Mouse (Mus musculus) embryonic fibroblast, embryonic 13.5 days (primary cell): ENCODE measurements at regions not wholly inside any gene's neighbourhood (a gene's known extent, or its start where the extent isn't known, plus 50 kb on each side); places are given as distances from the start of the nearest gene placed in this dataset.

Source experiments
- CTCF ChIP-seq: IDR thresholded peaks from 2 replicates; pipeline ENCODE4 v1.5.1; 2011; ENCODE audit warnings: mild to moderate bottlenecking, control low read depth, low read length, moderate library complexity, borderline replicate concordance; ENCODE audit not compliant: insufficient read depth
- POLR2A ChIP-seq: IDR thresholded peaks from 2 replicates; pipeline ENCODE4 v1.6.1; 2011; ENCODE audit warnings: low read depth, mild to moderate bottlenecking, control low read depth, low read length, moderate library complexity

DNA sequence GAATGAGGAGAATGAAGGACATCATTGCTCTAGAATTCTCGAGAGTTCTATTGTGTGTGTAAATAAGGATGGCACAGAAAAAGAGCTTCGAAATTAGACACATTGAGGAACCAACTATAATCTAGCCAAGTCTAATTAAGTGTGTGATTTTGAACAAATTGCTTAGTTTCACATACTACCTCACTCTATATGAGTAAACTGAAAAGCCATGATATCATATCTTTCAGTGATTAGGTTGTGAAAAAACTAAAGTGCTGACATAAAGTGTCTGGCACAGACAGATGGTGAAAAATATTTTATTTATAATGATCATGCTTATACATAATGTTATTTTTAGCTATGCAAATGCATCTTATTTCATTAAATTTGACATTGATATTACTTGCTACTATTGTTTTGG, 124.6 kb upstream of the Nrip1 start:
- TF ChIP-seq POLR2A (no peak), CTCF (no peak)
